Mouse (Mus musculus): Measurements from ENCODE around the gene Cox6b1. TPM values are rescaled to one million over a fixed set of nuclear protein-coding genes. Genes with fewer than 3 reads are reported as not detected.

Gene Cox6b1
- polyA plus RNA-seq, 1 experiment: not detected

DNA sequence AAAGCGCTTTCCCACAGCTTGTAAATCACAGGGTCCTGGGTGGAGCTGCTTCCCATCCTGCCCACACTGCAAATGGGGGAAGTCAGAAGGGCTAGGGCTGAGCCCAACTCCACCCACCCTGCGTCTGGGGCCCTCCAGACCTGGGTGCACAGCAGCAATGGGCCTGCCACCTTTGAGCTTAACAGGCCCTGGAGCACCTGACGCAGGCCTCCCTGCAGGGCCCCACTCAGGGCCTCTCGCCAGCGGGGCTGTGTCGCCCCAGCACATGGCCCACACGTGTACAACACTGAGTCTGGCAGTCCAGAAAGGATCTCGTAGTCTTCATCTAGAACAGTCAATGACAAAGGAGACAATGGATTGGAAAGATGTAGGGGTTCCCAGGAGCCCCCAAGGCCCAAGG, 46.0 kb downstream of the Cox6b1 start:
- TF ChIP-seq CTCF (IDR thresholded peaks at IDR 0.05; ENCODE audit: insufficient read depth, low read depth, low read length) (no peak), POLR2A (IDR thresholded peaks at IDR 0.05; ENCODE audit: insufficient read depth, low read depth, low read length) (no peak)
- Histone ChIP-seq H3K4me3 (ENCODE audit: insufficient read depth, low read depth, low read length) (no peak overlapping the region), H3K27ac (ENCODE audit: insufficient read depth, low read depth, low read length) (no peak overlapping the region), H3K4me1 (ENCODE audit: control insufficient read depth, insufficient read depth, low read length) (no peaks in the 10 kb centered on the region)
- 93% methylated on average over 8 of the region's 8 CpGs for WGBS

DNA sequence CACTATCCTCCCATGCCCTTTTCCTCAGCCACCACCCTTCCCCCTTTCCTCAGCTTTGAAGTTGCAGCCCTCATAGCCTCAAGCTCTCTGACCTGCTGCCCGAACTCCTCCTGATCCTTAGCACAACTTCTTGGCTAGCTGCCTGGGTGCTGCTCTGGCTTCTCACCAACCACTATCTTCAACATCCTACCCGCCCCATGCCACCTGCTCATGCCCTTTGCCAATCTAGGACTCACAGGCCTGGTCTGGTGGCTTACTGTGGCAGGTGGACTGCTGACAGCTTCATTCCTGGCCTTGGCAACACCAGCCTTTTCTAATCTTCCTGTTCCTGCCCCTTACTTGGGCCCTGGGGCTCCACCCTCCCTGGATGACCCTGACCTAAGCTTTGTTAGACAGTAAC, 53.0 kb downstream of the Cox6b1 start:
- Histone ChIP-seq H3K4me1 (ENCODE audit: control insufficient read depth, insufficient read depth, low read length) (no peaks in the 10 kb centered on the region; the same call in 1 of the 2 replicates), H3K27ac (ENCODE audit: insufficient read depth, low read depth, low read length) (no peak overlapping the region), H3K4me3 (ENCODE audit: insufficient read depth, low read depth, low read length) (no peak overlapping the region)
- WGBS: 32% methylated on average over 2 of the region's 2 CpGs
- no peak for TF ChIP-seq CTCF (IDR thresholded peaks at IDR 0.05; ENCODE audit: insufficient read depth, low read depth, low read length)
- no peak for TF ChIP-seq POLR2A (IDR thresholded peaks at IDR 0.05; ENCODE audit: insufficient read depth, low read depth, low read length)

DNA sequence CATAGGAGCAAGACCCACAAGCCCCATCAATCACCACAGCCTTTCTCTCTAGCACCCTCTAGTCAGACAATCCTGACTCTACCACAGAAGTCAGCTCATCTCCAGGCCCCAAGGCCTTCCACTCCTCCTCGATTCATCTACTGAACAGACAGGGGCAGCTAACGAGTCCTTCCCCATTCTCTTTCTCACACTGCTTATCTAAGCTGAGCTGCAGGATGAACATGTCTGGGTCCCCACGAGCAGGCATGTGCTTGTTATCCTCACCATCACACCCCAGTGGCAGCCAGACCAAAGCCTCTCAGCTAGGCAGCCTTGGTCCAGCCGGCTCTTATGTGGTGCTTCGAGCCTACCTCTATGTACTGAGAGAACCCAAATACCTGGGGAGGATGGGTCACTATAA, 53.6 kb downstream of the Cox6b1 start:
- TF ChIP-seq POLR2A (IDR thresholded peaks at IDR 0.05; ENCODE audit: insufficient read depth, low read depth, low read length) (no peak), CTCF (IDR thresholded peaks at IDR 0.05; ENCODE audit: insufficient read depth, low read depth, low read length) (no peak)
- WGBS: 84% methylated on average over 5 of the region's 5 CpGs
- Histone ChIP-seq H3K4me3 (ENCODE audit: insufficient read depth, low read depth, low read length) (no peak overlapping the region), H3K27ac (ENCODE audit: insufficient read depth, low read depth, low read length) (no peak overlapping the region), H3K4me1 (ENCODE audit: control insufficient read depth, insufficient read depth, low read length) (no peaks in the 10 kb centered on the region; the same call in 1 of the 2 replicates)

DNA sequence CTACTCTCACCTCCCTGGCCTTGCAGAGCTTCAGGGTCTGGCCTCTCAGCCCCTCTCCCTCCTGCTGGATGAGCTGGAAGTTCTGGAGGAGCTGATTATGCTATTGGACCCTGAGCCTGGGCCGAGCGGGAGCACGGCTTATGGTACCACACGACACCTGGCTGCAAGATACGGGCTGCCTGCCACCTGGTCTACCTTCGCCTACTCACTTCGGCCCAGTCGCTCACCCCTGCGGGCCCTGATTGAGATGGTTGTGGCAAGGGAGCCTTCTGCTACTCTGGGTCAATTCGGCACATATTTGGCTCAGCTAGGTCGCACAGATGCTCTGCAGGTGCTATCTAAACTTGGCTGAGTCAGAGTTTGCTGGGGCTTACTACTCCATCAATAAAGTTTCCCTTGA, 58.4 kb downstream of the Cox6b1 start:
- no peak overlapping the region for H3K27ac ChIP-seq (ENCODE audit: insufficient read depth, low read depth, low read length)
- H3K4me3 ChIP-seq (ENCODE audit: insufficient read depth, low read depth, low read length): no peak overlapping the region
- peaks cover 7% of the 10 kb centered on the region for H3K4me1 ChIP-seq (ENCODE audit: control insufficient read depth, insufficient read depth, low read length)
- no peak for TF ChIP-seq CTCF (IDR thresholded peaks at IDR 0.05; ENCODE audit: insufficient read depth, low read depth, low read length)
- no peak for TF ChIP-seq POLR2A (IDR thresholded peaks at IDR 0.05; ENCODE audit: insufficient read depth, low read depth, low read length)
- WGBS: 90% methylated on average over 11 of the region's 11 CpGs

Other genes with a start within 250 kb of the Cox6b1 start
- gene Tyrobp, start 212.4 kb downstream of the Cox6b1 start, polyA plus RNA-seq (2012; ENCODE audit: insufficient read depth, insufficient read length, low replicate concordance, missing spikeins): not detected in 2 replicates
- gene Hcst, start 206.3 kb downstream of the Cox6b1 start, polyA plus RNA-seq (2012; ENCODE audit: insufficient read depth, insufficient read length, low replicate concordance, missing spikeins): not detected in 2 replicates
- not detected in 2 replicates for gene Nfkbid, start 204.4 kb downstream of the Cox6b1 start, polyA plus RNA-seq (2012; ENCODE audit: insufficient read depth, insufficient read length, low replicate concordance, missing spikeins)
- gene Aplp1, start 180.6 kb downstream of the Cox6b1 start, polyA plus RNA-seq (2012; ENCODE audit: insufficient read depth, insufficient read length, low replicate concordance, missing spikeins): 174 TPM in 1 of 2 replicates, not detected in the other
- gene Kirrel2, start 168.5 kb downstream of the Cox6b1 start, polyA plus RNA-seq (2012; ENCODE audit: insufficient read depth, insufficient read length, low replicate concordance, missing spikeins): not detected in 2 replicates
- gene Nphs1, start 167.8 kb downstream of the Cox6b1 start, polyA plus RNA-seq (2012; ENCODE audit: insufficient read depth, insufficient read length, low replicate concordance, missing spikeins): not detected in 2 replicates
- gene Prodh2, start 132.5 kb downstream of the Cox6b1 start, polyA plus RNA-seq (2012; ENCODE audit: insufficient read depth, insufficient read length, low replicate concordance, missing spikeins): not detected in 2 replicates
- gene Arhgap33, start 91.1 kb downstream of the Cox6b1 start, polyA plus RNA-seq (2012; ENCODE audit: insufficient read depth, insufficient read length, low replicate concordance, missing spikeins): not detected in 2 replicates
- gene Hspb6, start 74.0 kb downstream of the Cox6b1 start, polyA plus RNA-seq (2012; ENCODE audit: insufficient read depth, insufficient read length, low replicate concordance, missing spikeins): not detected in 2 replicates
- not detected in 2 replicates for gene Proser3, start 73.9 kb downstream of the Cox6b1 start, polyA plus RNA-seq (2012; ENCODE audit: insufficient read depth, insufficient read length, low replicate concordance, missing spikeins)
- not detected in 2 replicates for gene Lin37, start 66.3 kb downstream of the Cox6b1 start, polyA plus RNA-seq (2012; ENCODE audit: insufficient read depth, insufficient read length, low replicate concordance, missing spikeins)
- gene U2af1l4, start 62.9 kb downstream of the Cox6b1 start, polyA plus RNA-seq (2012; ENCODE audit: insufficient read depth, insufficient read length, low replicate concordance, missing spikeins): not detected in 2 replicates
- not detected in 2 replicates for gene Gm49396, start 62.8 kb downstream of the Cox6b1 start, polyA plus RNA-seq (2012; ENCODE audit: insufficient read depth, insufficient read length, low replicate concordance, missing spikeins)
- gene Psenen, start 62.5 kb downstream of the Cox6b1 start, polyA plus RNA-seq (2012; ENCODE audit: insufficient read depth, insufficient read length, low replicate concordance, missing spikeins): not detected in 2 replicates
- gene Igflr1, start 60.7 kb downstream of the Cox6b1 start, polyA plus RNA-seq (2012; ENCODE audit: insufficient read depth, insufficient read length, low replicate concordance, missing spikeins): not detected in 2 replicates
- 696 TPM in 1 of 2 replicates, not detected in the other for gene Kmt2b, start 37.4 kb downstream of the Cox6b1 start, polyA plus RNA-seq (2012; ENCODE audit: insufficient read depth, insufficient read length, low replicate concordance, missing spikeins)
- not detected in 2 replicates for gene Zbtb32, start 27.2 kb downstream of the Cox6b1 start, polyA plus RNA-seq (2012; ENCODE audit: insufficient read depth, insufficient read length, low replicate concordance, missing spikeins)
- gene Upk1a, start 13.3 kb downstream of the Cox6b1 start, polyA plus RNA-seq (2012; ENCODE audit: insufficient read depth, insufficient read length, low replicate concordance, missing spikeins): not detected in 2 replicates
- not detected in 2 replicates for gene Etv2, start 9.7 kb upstream of the Cox6b1 start, polyA plus RNA-seq (2012; ENCODE audit: insufficient read depth, insufficient read length, low replicate concordance, missing spikeins)
- gene Rbm42, start 24.2 kb upstream of the Cox6b1 start, polyA plus RNA-seq (2012; ENCODE audit: insufficient read depth, insufficient read length, low replicate concordance, missing spikeins): not detected in 2 replicates
- gene Haus5, start 38.8 kb upstream of the Cox6b1 start, polyA plus RNA-seq (2012; ENCODE audit: insufficient read depth, insufficient read length, low replicate concordance, missing spikeins): not detected in 2 replicates
- not detected in 2 replicates for gene Pmis2, start 45.5 kb upstream of the Cox6b1 start, polyA plus RNA-seq (2012; ENCODE audit: insufficient read depth, insufficient read length, low replicate concordance, missing spikeins)
- gene 2200002J24Rik, start 72.8 kb upstream of the Cox6b1 start, polyA plus RNA-seq (2012; ENCODE audit: insufficient read depth, insufficient read length, low replicate concordance, missing spikeins): not detected in 2 replicates
- not detected in 2 replicates for gene Atp4a, start 86.1 kb upstream of the Cox6b1 start, polyA plus RNA-seq (2012; ENCODE audit: insufficient read depth, insufficient read length, low replicate concordance, missing spikeins)
- gene Tmem147, start 103.4 kb upstream of the Cox6b1 start, polyA plus RNA-seq (2012; ENCODE audit: insufficient read depth, insufficient read length, low replicate concordance, missing spikeins): not detected in 2 replicates
- gene Gapdhs, start 117.5 kb upstream of the Cox6b1 start, polyA plus RNA-seq (2012; ENCODE audit: insufficient read depth, insufficient read length, low replicate concordance, missing spikeins): not detected in 2 replicates
- not detected in 2 replicates for gene Sbsn, start 125.3 kb upstream of the Cox6b1 start, polyA plus RNA-seq (2012; ENCODE audit: insufficient read depth, insufficient read length, low replicate concordance, missing spikeins)
- gene Dmkn, start 137.6 kb upstream of the Cox6b1 start, polyA plus RNA-seq (2012; ENCODE audit: insufficient read depth, insufficient read length, low replicate concordance, missing spikeins): not detected in 2 replicates
- not detected in 2 replicates for gene Krtdap, start 161.7 kb upstream of the Cox6b1 start, polyA plus RNA-seq (2012; ENCODE audit: insufficient read depth, insufficient read length, low replicate concordance, missing spikeins)
- not detected in 2 replicates for gene Ffar2, start 197.6 kb upstream of the Cox6b1 start, polyA plus RNA-seq (2012; ENCODE audit: insufficient read depth, insufficient read length, low replicate concordance, missing spikeins)
- not detected in 2 replicates for gene Ffar3, start 230.0 kb upstream of the Cox6b1 start, polyA plus RNA-seq (2012; ENCODE audit: insufficient read depth, insufficient read length, low replicate concordance, missing spikeins)
- not detected in 2 replicates for gene Ffar1, start 235.4 kb upstream of the Cox6b1 start, polyA plus RNA-seq (2012; ENCODE audit: insufficient read depth, insufficient read length, low replicate concordance, missing spikeins)